Mouse (Mus musculus) heart, embryonic 14.5 days (tissue): ENCODE measurements around the gene Shld1. TPM values are rescaled to one million over a fixed set of nuclear protein-coding genes. Genes with fewer than 3 reads are reported as not detected.

Experiments
- ATAC-seq: fragments of 200-750 bp; cut with Nextera tagmentation; 2 replicates; pipeline ENCODE4 v1.8.0; 2017; ENCODE audit warnings: low read depth, moderate TSS enrichment; ENCODE audit not compliant: insufficient number of reproducible peaks, insufficient read depth, low FRiP score
- H3K27ac ChIP-seq, 2 experiments: fragments of 200-500 bp in 1 of 2; fragments of 300-500 bp in 1 of 2; sonication (generic) in 1 of 2; replicated peaks in 1 of 2; 2 replicates each; pipeline ENCODE4 v1.5.1; 2012 to 2014; ENCODE audit warnings: low read depth in 2 of 2, low read length in 2 of 2, control low read depth in 1 of 2, mild to moderate bottlenecking in 1 of 2, mixed read lengths in 1 of 2; ENCODE audit not compliant: control insufficient read depth in 1 of 2, insufficient read depth in 1 of 2
- H3K27me3 ChIP-seq: fragments of 300-500 bp; sonication (generic); 2 replicates; pipeline ENCODE4 v1.6.1; 2014; ENCODE audit warnings: mild to moderate bottlenecking, low read length, control low read depth; ENCODE audit not compliant: control insufficient read depth, insufficient read depth
- H3K36me3 ChIP-seq: fragments of 300-500 bp; sonication (generic); 2 replicates; pipeline ENCODE4 v1.6.1; 2014; ENCODE audit warnings: mild to moderate bottlenecking, control low read depth, low read length, mixed read lengths; ENCODE audit not compliant: control insufficient read depth, insufficient read depth
- H3K4me1 ChIP-seq, 2 experiments: fragments of 200-500 bp in 1 of 2; fragments of 300-500 bp in 1 of 2; sonication (generic) in 1 of 2; 2 replicates each; pipeline ENCODE4 v1.6.1; 2012 to 2014; ENCODE audit warnings: low read length in 2 of 2, control low read depth in 1 of 2, mixed read lengths in 1 of 2; ENCODE audit not compliant: control insufficient read depth in 2 of 2, insufficient read depth in 2 of 2
- H3K4me2 ChIP-seq: fragments of 300-500 bp; sonication (generic); 2 replicates; pipeline ENCODE4 v1.6.1; 2014; ENCODE audit warnings: mild to moderate bottlenecking, low read length
- H3K4me3 ChIP-seq, 2 experiments: fragments of 200-500 bp in 1 of 2; fragments of 300-500 bp in 1 of 2; sonication (generic) in 1 of 2; 2 replicates each; pipeline ENCODE4 v1.5.1; 2012 to 2014; ENCODE audit warnings: low read length in 2 of 2, mild to moderate bottlenecking in 2 of 2, control low read depth in 1 of 2, low read depth in 1 of 2, moderate library complexity in 1 of 2; ENCODE audit not compliant: control insufficient read depth in 1 of 2, insufficient read depth in 1 of 2
- H3K9ac ChIP-seq: fragments of 300-500 bp; sonication (generic); 2 replicates; pipeline ENCODE4 v1.6.1; 2014; ENCODE audit warnings: mild to moderate bottlenecking, low read length
- H3K9me3 ChIP-seq: fragments of 300-500 bp; sonication (generic); 2 replicates; pipeline ENCODE4 v1.6.1; 2016; ENCODE audit warnings: low read length, control low read depth; ENCODE audit not compliant: control insufficient read depth
- WGBS: fragments of 180-500 bp; shearing (Covaris S2); extraction: QIAGEN DNeasy Blood & Tissue Kit; methylation state at CpG from one replicate; pipeline ENCODE4 v1.1.7; 2014; 5-methylcytosine and 5-hydroxymethylcytosine counted together
- polyA plus RNA-seq: library from polyadenylated mRNA; unstranded; fragments of >200 nt; fragmentation: Nextera tagmentation; extraction: Ambion mirVana; gene quantifications from 2 replicates; pipeline ENCODE4 v1.2.1, GENCODE M21; 2014

Shld1 gene
- polyA plus RNA-seq, 1 experiment from 2014 or later, result 13.3 TPM

- ATAC-seq, result no peak
Observed at GRCm38 (mm10) chr2:132723958-132724431, 37.3 kb downstream of the Shld1 start.

GRCm38 (mm10) chr2:132724561-132724960 is 37.8 kb downstream of the Shld1 start:
- WGBS, result 92% methylated on average over 7 of the region's 7 CpGs
- Histone ChIP-seq H3K27ac (no peak overlapping the region), H3K4me3 (no peak overlapping the region), H3K9ac (no peak overlapping the region), H3K4me2 (no peak overlapping the region), H3K9me3 (no peaks in the 10 kb centered on the region), H3K4me1 (peaks cover 6 to 15% of the 10 kb centered on the region in 2 experiments), H3K36me3 (no peaks in the 10 kb centered on the region), H3K27me3 (no peaks in the 10 kb centered on the region)
- ATAC-seq, result no peak

More at GRCm38 (mm10) chr2:132723958-132724431, 37.3 kb downstream of the Shld1 start:
- no peaks in the 10 kb centered on the region for H3K9me3 ChIP-seq
- no peaks in the 10 kb centered on the region for H3K36me3 ChIP-seq
- peaks cover 6 to 15% of the 10 kb centered on the region in 2 experiments for H3K4me1 ChIP-seq
- H3K4me3 ChIP-seq, result no peak overlapping the region
- no peak overlapping the region for H3K4me2 ChIP-seq
- H3K9ac ChIP-seq, result no peak overlapping the region
- 74% methylated on average over 5 of the region's 5 CpGs for WGBS
- no peaks in the 10 kb centered on the region for H3K27me3 ChIP-seq
- H3K27ac ChIP-seq, result no peak overlapping the region

GRCm38 (mm10) chr2:132725376-132725905 is 38.7 kb downstream of the Shld1 start:
- H3K4me2 ChIP-seq, result no peak overlapping the region
- no peaks in the 10 kb centered on the region for H3K9me3 ChIP-seq
- H3K4me3 ChIP-seq, result no peak overlapping the region
- H3K36me3 ChIP-seq, result no peaks in the 10 kb centered on the region
- no peak overlapping the region for H3K9ac ChIP-seq
- H3K27ac ChIP-seq, result no peak overlapping the region
- no peak for ATAC-seq
- 83% methylated on average over 9 of the region's 9 CpGs for WGBS
- peaks cover 6 to 15% of the 10 kb centered on the region in 2 experiments for H3K4me1 ChIP-seq
- H3K27me3 ChIP-seq, result no peaks in the 10 kb centered on the region

- H3K9me3 ChIP-seq, result no peaks in the 10 kb centered on the region
- H3K4me3 ChIP-seq, result no peak overlapping the region
- H3K27ac ChIP-seq, result no peak overlapping the region
- H3K4me2 ChIP-seq, result no peak overlapping the region
- no peaks in the 10 kb centered on the region for H3K27me3 ChIP-seq
- peaks cover 2 to 8% of the 10 kb centered on the region in 2 experiments; a peak in 3 of 4 replicates for H3K4me1 ChIP-seq
- H3K9ac ChIP-seq, result no peak overlapping the region
- WGBS, result 86% methylated on average over 2 of the region's 2 CpGs
- no peaks in the 10 kb centered on the region for H3K36me3 ChIP-seq
- ATAC-seq, result no peak
Observed at GRCm38 (mm10) chr2:132726156-132726555, 39.4 kb downstream of the Shld1 start.

- 90% methylated on average over 5 of the region's 5 CpGs for WGBS
- no peaks in the 10 kb centered on the region for H3K9me3 ChIP-seq
- H3K4me2 ChIP-seq, result no peak overlapping the region
- no peak for ATAC-seq
- no peak overlapping the region for H3K4me3 ChIP-seq
- H3K9ac ChIP-seq, result no peak overlapping the region
- H3K27ac ChIP-seq, result no peak overlapping the region
- no peaks in the 10 kb centered on the region for H3K27me3 ChIP-seq
- no peaks in the 10 kb centered on the region for H3K4me1 ChIP-seq
- H3K36me3 ChIP-seq, result no peaks in the 10 kb centered on the region
Observed at GRCm38 (mm10) chr2:132732940-132733339, 46.2 kb downstream of the Shld1 start.

GRCm38 (mm10) chr2:132733603-132734573 is 47.2 kb downstream of the Shld1 start:
- Histone ChIP-seq H3K4me2 (no peak overlapping the region), H3K27ac (no peak overlapping the region), H3K9ac (no peak overlapping the region), H3K4me3 (no peak overlapping the region), H3K4me1 (no peaks in the 10 kb centered on the region), H3K36me3 (no peaks in the 10 kb centered on the region), H3K9me3 (no peaks in the 10 kb centered on the region), H3K27me3 (no peaks in the 10 kb centered on the region)
- ATAC-seq, result no peak
- 91% methylated on average over 10 of the region's 10 CpGs for WGBS

GRCm38 (mm10) chr2:132738816-132739432 is 52.2 kb downstream of the Shld1 start:
- H3K9me3 ChIP-seq, result no peaks in the 10 kb centered on the region
- 66% methylated on average over 2 of the region's 2 CpGs for WGBS
- no peak for ATAC-seq
- no peak overlapping the region for H3K4me3 ChIP-seq
- no peak overlapping the region for H3K9ac ChIP-seq
- H3K27me3 ChIP-seq, result no peaks in the 10 kb centered on the region
- H3K4me2 ChIP-seq, result no peak overlapping the region
- no peaks in the 10 kb centered on the region for H3K4me1 ChIP-seq
- no peak overlapping the region for H3K27ac ChIP-seq
- H3K36me3 ChIP-seq, result no peaks in the 10 kb centered on the region
